Mouse (Mus musculus) stomach, postnatal 0 days (tissue): ENCODE measurements around the gene Hoxc6.

Experiments
- CTCF ChIP-seq: IDR thresholded peaks from 2 replicates; pipeline ENCODE4 v1.5.1; 2016; ENCODE audit warnings: antibody characterized with exemption, low read depth, mild to moderate bottlenecking, moderate library complexity
- EP300 ChIP-seq: optimal IDR thresholded peaks from 2 replicates; pipeline ENCODE3; 2016; ENCODE audit warnings: antibody characterized with exemption

DNA sequence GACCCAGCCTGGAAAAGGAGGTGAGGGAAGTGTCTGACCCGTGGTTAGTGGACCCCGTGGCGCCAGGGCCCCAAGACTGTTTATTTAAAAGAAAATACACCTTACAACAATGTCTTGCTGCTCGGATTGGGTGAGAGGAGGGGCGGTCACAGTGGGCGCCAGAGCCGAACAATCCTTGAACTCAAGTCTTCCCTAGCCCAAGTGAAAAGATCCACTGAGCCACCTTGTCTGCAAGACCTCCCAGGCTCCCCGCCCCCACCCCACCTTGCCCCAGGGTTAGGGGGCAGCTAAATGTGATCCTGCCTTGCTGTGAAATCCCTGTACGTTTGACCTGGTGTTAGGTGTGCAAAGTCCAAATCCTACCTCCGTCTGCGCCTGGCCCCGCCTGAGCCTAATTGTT, 41.2 kb upstream of the Hoxc6 start:
- no peak for TF ChIP-seq EP300
- TF ChIP-seq CTCF = no peak
